Mouse (Mus musculus) hindbrain, embryonic 11.5 days (tissue): ENCODE data around the gene Lyve1. TPM values are rescaled to one million over a fixed set of nuclear protein-coding genes. Genes with fewer than 3 reads are reported as not detected.
"Not testable (repeated sequence)": the region's sequence is repeated elsewhere in the genome, so short reads cannot be mapped to it uniquely, and the experiment has no call there.

Experiments used
- ATAC-seq: fragments of 200-750 bp; cut with Nextera tagmentation; 2 replicates; pipeline ENCODE4 v1.8.0; 2017; ENCODE audit warnings: mild to moderate bottlenecking, moderate TSS enrichment, moderate library complexity; ENCODE audit not compliant: low FRiP score
- DNase-seq: peaks from one replicate; pipeline ENCODE4 v3.0.0-alpha.2; 2015; ENCODE audit warnings: low spot score
- H3K27ac ChIP-seq: fragments of 300-500 bp; sonication (generic); 2 replicates; pipeline ENCODE4 v1.5.1; 2014; ENCODE audit warnings: mild to moderate bottlenecking, low read depth, low read length
- H3K27me3 ChIP-seq: fragments of 300-500 bp; sonication (generic); 2 replicates; pipeline ENCODE4 v1.6.1; 2014; ENCODE audit warnings: mild to moderate bottlenecking, low read length, moderate library complexity, mixed read lengths; ENCODE audit not compliant: control insufficient read depth, insufficient read depth
- H3K36me3 ChIP-seq: fragments of 300-500 bp; sonication (generic); 2 replicates; pipeline ENCODE4 v1.6.1; 2014; ENCODE audit warnings: mild to moderate bottlenecking, low read length, moderate library complexity, mixed read lengths; ENCODE audit not compliant: control insufficient read depth, insufficient read depth
- H3K4me1 ChIP-seq: fragments of 300-500 bp; sonication (generic); replicated peaks from 2 replicates; pipeline ENCODE4 v1.6.1; 2014; ENCODE audit warnings: low read length, mixed read lengths; ENCODE audit not compliant: control insufficient read depth, insufficient read depth
- H3K4me2 ChIP-seq: fragments of 300-500 bp; sonication (generic); replicated peaks from 2 replicates; pipeline ENCODE4 v1.6.1; 2014; ENCODE audit warnings: mild to moderate bottlenecking, low read depth, low read length
- H3K4me3 ChIP-seq: fragments of 300-500 bp; sonication (generic); 2 replicates; pipeline ENCODE4 v1.5.1; 2014; ENCODE audit warnings: low read depth, low read length
- H3K9ac ChIP-seq: fragments of 300-500 bp; sonication (generic); 2 replicates; pipeline ENCODE4 v1.6.1; 2014; ENCODE audit warnings: low read depth, low read length
- H3K9me3 ChIP-seq: fragments of 300-500 bp; sonication (generic); 2 replicates; pipeline ENCODE4 v1.6.1; 2016; ENCODE audit warnings: low read length; ENCODE audit not compliant: control insufficient read depth
- WGBS: fragments of 180-500 bp; shearing (Covaris S2); extraction: QIAGEN DNeasy Blood & Tissue Kit; methylation state at CpG from one replicate; pipeline ENCODE4 v1.1.7; 2014; 5-methylcytosine and 5-hydroxymethylcytosine counted together
- polyA plus RNA-seq: library from polyadenylated mRNA; unstranded; fragments of >200 nt; fragmentation: Nextera tagmentation; extraction: Ambion mirVana; gene quantifications from 2 replicates; pipeline ENCODE4 v1.2.1, GENCODE M21; 2014

Gene Lyve1
- polyA plus RNA-seq: 2.4 and 2.5 TPM in 2 replicates

GRCm38 (mm10) chr7:110862751-110863289, at the start of gene Lyve1:
Gene Lyve1 (minus strand): TSS chr7:110863239.
- ATAC-seq: no peak
- H3K4me1 ChIP-seq: no peaks in the 10 kb centered on the region
- no peaks in the 10 kb centered on the region for H3K27me3 ChIP-seq
- no peaks in the 10 kb centered on the region for H3K9me3 ChIP-seq
- 74% methylated on average over 12 of the region's 12 CpGs for WGBS
- no peak within 1 kb of the TSS for H3K4me2 ChIP-seq
- no peak within 1 kb of the TSS for H3K27ac ChIP-seq
- H3K4me3 ChIP-seq: no peak within 1 kb of the TSS
- no peak for DNase-seq
- no peaks in the 10 kb centered on the region for H3K36me3 ChIP-seq
- H3K9ac ChIP-seq: no peak within 1 kb of the TSS

- no peak overlapping the region for H3K27ac ChIP-seq
- WGBS: 84% methylated on average over 8 of the region's 8 CpGs
- no peaks in the 10 kb centered on the region for H3K27me3 ChIP-seq
- no peak for ATAC-seq
- no peak for DNase-seq
- H3K4me1 ChIP-seq: no peaks in the 10 kb centered on the region
- H3K36me3 ChIP-seq: no peaks in the 10 kb centered on the region
- no peak overlapping the region for H3K9ac ChIP-seq
- no peak overlapping the region for H3K4me3 ChIP-seq
- H3K9me3 ChIP-seq: no peaks in the 10 kb centered on the region
- no peak overlapping the region for H3K4me2 ChIP-seq
These were observed 45.4 kb upstream of the Lyve1 start for GRCm38 (mm10) chr7:110908209-110909144.

- no peak for DNase-seq
- Histone ChIP-seq H3K9me3 (no peaks in the 10 kb centered on the region), H3K4me1 (no peaks in the 10 kb centered on the region), H3K4me2 (no peak overlapping the region), H3K36me3 (no peaks in the 10 kb centered on the region), H3K27me3 (no peaks in the 10 kb centered on the region), H3K4me3 (no peak overlapping the region), H3K9ac (no peak overlapping the region), H3K27ac (no peak overlapping the region)
- WGBS: 85% methylated on average over 2 of the region's 2 CpGs
- no peak for ATAC-seq
These were observed 43.5 kb upstream of the Lyve1 start for GRCm38 (mm10) chr7:110906566-110906965.

- WGBS: 76% methylated on average over 7 of the region's 7 CpGs
- DNase-seq (no peak), ATAC-seq (no peak)
- Histone ChIP-seq H3K36me3 (no peaks in the 10 kb centered on the region), H3K27ac (no peak overlapping the region), H3K4me1 (no peaks in the 10 kb centered on the region), H3K9me3 (no peaks in the 10 kb centered on the region), H3K9ac (no peak overlapping the region), H3K4me3 (no peak overlapping the region), H3K4me2 (no peak overlapping the region), H3K27me3 (no peaks in the 10 kb centered on the region)
These were observed 40.2 kb upstream of the Lyve1 start for GRCm38 (mm10) chr7:110903226-110903625.

GRCm38 (mm10) chr7:110897202-110897601, 34.2 kb upstream of the Lyve1 start:
- H3K4me1 ChIP-seq: no peaks in the 10 kb centered on the region
- H3K9ac ChIP-seq: no peak overlapping the region
- no peaks in the 10 kb centered on the region for H3K9me3 ChIP-seq
- H3K4me2 ChIP-seq: no peak overlapping the region
- no peak overlapping the region for H3K4me3 ChIP-seq
- H3K27me3 ChIP-seq: no peaks in the 10 kb centered on the region
- DNase-seq (no peak), ATAC-seq (no peak)
- no peak overlapping the region for H3K27ac ChIP-seq
- H3K36me3 ChIP-seq: no peaks in the 10 kb centered on the region
- WGBS: 88% methylated on average over 8 of the region's 8 CpGs

GRCm38 (mm10) chr7:110896453-110896852, 33.4 kb upstream of the Lyve1 start:
- H3K9me3 ChIP-seq: no peaks in the 10 kb centered on the region
- WGBS: 92% methylated on average over 7 of the region's 7 CpGs
- no peaks in the 10 kb centered on the region for H3K4me1 ChIP-seq
- no peaks in the 10 kb centered on the region for H3K27me3 ChIP-seq
- H3K9ac ChIP-seq: no peak overlapping the region
- no peak overlapping the region for H3K4me3 ChIP-seq
- DNase-seq: no peak
- no peak overlapping the region for H3K4me2 ChIP-seq
- no peak overlapping the region for H3K27ac ChIP-seq
- no peak for ATAC-seq
- no peaks in the 10 kb centered on the region for H3K36me3 ChIP-seq

- not testable (repeated sequence) for H3K27ac ChIP-seq, DNase-seq, H3K9me3 ChIP-seq, H3K4me2 ChIP-seq, H3K4me3 ChIP-seq, H3K27me3 ChIP-seq, H3K36me3 ChIP-seq, H3K9ac ChIP-seq, ATAC-seq, H3K4me1 ChIP-seq
- 72% methylated on average over 10 of the region's 10 CpGs for WGBS
These were observed 32.7 kb upstream of the Lyve1 start for GRCm38 (mm10) chr7:110895772-110896171.

GRCm38 (mm10) chr7:110894673-110895072, 31.6 kb upstream of the Lyve1 start:
- Histone ChIP-seq H3K36me3 (no peaks in the 10 kb centered on the region), H3K27ac (no peak overlapping the region), H3K4me3 (no peak overlapping the region), H3K9ac (no peak overlapping the region), H3K4me2 (no peak overlapping the region), H3K9me3 (no peaks in the 10 kb centered on the region), H3K27me3 (no peaks in the 10 kb centered on the region), H3K4me1 (no peaks in the 10 kb centered on the region)
- DNase-seq (no peak), ATAC-seq (no peak)
- 87% methylated on average over 9 of the region's 9 CpGs for WGBS
